Mouse (Mus musculus): ENCODE measurements at regions not wholly inside any gene's neighbourhood (a gene's known extent, or its start where the extent isn't known, plus 50 kb on each side); places are given as distances from the start of the nearest gene placed in this dataset.

GRCm38 (mm10) chr12:25451156-25451555, 354.2 kb upstream of the Id2 start:
- H3K27ac ChIP-seq (replicated peaks; ENCODE audit: low read depth, low read length): no peak overlapping the region
- WGBS: 89% methylated on average over 2 of the region's 2 CpGs
- ATAC-seq (ENCODE audit: low read depth): no peak

DNA sequence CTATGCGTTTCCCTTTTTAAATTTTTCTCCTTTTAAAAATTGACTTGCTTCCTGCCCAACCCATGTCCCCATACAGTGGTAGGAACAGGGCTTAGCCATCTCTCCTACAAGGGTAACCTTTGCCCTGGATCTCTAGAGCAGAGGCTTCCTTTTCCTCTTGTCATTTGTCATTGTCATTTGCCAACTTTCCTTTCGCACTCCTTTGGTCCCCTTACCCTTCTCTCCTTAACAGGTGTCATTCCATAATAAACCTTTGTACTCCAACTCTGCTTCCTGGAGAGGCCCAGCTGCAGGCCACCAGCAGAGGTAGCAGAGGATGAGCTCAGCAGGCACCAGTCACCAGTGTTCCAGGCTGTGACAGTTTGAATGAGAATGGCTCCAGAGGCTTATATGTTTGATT, 347.4 kb upstream of the Id2 start:
- Histone ChIP-seq H3K27me3 (replicated peaks; ENCODE audit: control insufficient read depth, insufficient read depth, low read length) (no peaks in the 10 kb centered on the region), H3K4me2 (ENCODE audit: low read depth, low read length) (no peak overlapping the region), H3K36me3 (ENCODE audit: control insufficient read depth, insufficient read depth, low read length) (no peaks in the 10 kb centered on the region), H3K27ac (replicated peaks; ENCODE audit: low read depth, low read length) (no peak overlapping the region), H3K4me3 (ENCODE audit: low read depth, low read length) (no peak overlapping the region), H3K9me3 (ENCODE audit: control insufficient read depth, low read length) (no peaks in the 10 kb centered on the region), H3K4me1 (ENCODE audit: control insufficient read depth, insufficient read depth, low read length) (no peaks in the 10 kb centered on the region; the same call in 1 of the 2 replicates), H3K9ac (ENCODE audit: low read depth, low read length) (no peak overlapping the region)
- ATAC-seq (ENCODE audit: low read depth) (no peak), DNase-seq (ENCODE audit: low spot score) (no peak)
- WGBS: 65% methylated on average over 2 of the region's 2 CpGs

More at GRCm38 (mm10) chr12:25451156-25451555, 354.2 kb upstream of the Id2 start:
- H3K36me3 ChIP-seq (ENCODE audit: control insufficient read depth, insufficient read depth, low read length): no peaks in the 10 kb centered on the region
- H3K4me3 ChIP-seq (ENCODE audit: low read depth, low read length): no peak overlapping the region
- no peaks in the 10 kb centered on the region for H3K27me3 ChIP-seq (replicated peaks; ENCODE audit: control insufficient read depth, insufficient read depth, low read length)
- DNase-seq (ENCODE audit: low spot score): no peak
- H3K4me2 ChIP-seq (ENCODE audit: low read depth, low read length): no peak overlapping the region
- no peak overlapping the region for H3K9ac ChIP-seq (ENCODE audit: low read depth, low read length)
- H3K9me3 ChIP-seq (ENCODE audit: control insufficient read depth, low read length): no peaks in the 10 kb centered on the region
- H3K4me1 ChIP-seq (ENCODE audit: control insufficient read depth, insufficient read depth, low read length): no peaks in the 10 kb centered on the region; the same call in 1 of the 2 replicates

GRCm38 (mm10) chr12:25439029-25439551, 342.1 kb upstream of the Id2 start:
- peaks cover 8% of the 10 kb centered on the region for H3K4me1 ChIP-seq (ENCODE audit: control insufficient read depth, insufficient read depth, low read length)
- H3K4me3 ChIP-seq (ENCODE audit: low read depth, low read length): no peak overlapping the region
- WGBS: 76% methylated on average over 7 of the region's 7 CpGs
- DNase-seq (ENCODE audit: low spot score) (no peak), ATAC-seq (ENCODE audit: low read depth) (no peak)
- no peaks in the 10 kb centered on the region for H3K9me3 ChIP-seq (ENCODE audit: control insufficient read depth, low read length)
- no peak overlapping the region for H3K27ac ChIP-seq (replicated peaks; ENCODE audit: low read depth, low read length)
- H3K36me3 ChIP-seq (ENCODE audit: control insufficient read depth, insufficient read depth, low read length): no peaks in the 10 kb centered on the region
- no peak overlapping the region for H3K4me2 ChIP-seq (ENCODE audit: low read depth, low read length)
- H3K9ac ChIP-seq (ENCODE audit: low read depth, low read length): no peak overlapping the region
- H3K27me3 ChIP-seq (replicated peaks; ENCODE audit: control insufficient read depth, insufficient read depth, low read length): no peaks in the 10 kb centered on the region

DNA sequence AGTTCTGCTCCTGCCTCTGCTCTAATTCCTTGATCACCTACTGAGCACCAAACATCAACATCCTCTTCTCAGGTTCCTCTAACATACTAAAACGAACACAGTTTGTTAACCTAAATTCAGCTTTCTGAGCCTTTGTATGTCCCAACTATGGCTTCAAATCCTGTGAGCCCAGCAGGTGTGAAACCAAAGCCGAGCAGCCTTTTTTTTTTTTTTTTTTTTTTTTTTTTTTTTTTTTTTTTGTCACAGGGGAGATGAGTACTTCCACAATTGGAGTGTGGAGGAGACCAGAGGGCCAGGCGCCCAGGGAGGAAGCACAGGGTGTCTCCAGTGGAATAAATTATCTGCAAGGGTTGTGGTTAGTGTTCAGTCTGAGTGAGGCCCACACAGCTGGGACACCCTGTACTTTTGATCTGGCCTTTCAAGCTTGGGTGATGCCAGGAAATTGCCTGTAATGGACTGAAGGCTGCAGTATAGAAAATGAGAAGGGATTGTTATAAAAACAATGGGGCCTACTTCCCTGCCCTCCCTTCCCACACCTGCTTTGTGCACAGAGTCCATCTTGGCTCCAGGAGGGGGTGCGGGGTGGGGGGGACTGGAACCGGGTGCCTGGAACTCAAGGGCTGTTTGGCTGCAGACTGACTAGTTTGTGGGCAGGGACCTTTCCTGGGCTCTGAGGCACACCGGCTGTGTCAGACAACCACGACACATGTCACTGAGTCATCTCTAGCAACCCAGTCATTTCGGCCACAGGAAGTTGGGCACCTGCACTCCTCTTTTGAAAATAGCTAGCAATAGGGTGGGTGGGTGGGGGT, 341.5 kb upstream of the Id2 start:
- Histone ChIP-seq H3K4me1 (ENCODE audit: control insufficient read depth, insufficient read depth, low read length) (peaks cover 8% of the 10 kb centered on the region), H3K9ac (ENCODE audit: low read depth, low read length) (no peak overlapping the region), H3K4me3 (ENCODE audit: low read depth, low read length) (no peak overlapping the region), H3K27me3 (replicated peaks; ENCODE audit: control insufficient read depth, insufficient read depth, low read length) (no peaks in the 10 kb centered on the region), H3K9me3 (ENCODE audit: control insufficient read depth, low read length) (no peaks in the 10 kb centered on the region), H3K36me3 (ENCODE audit: control insufficient read depth, insufficient read depth, low read length) (no peaks in the 10 kb centered on the region), H3K4me2 (ENCODE audit: low read depth, low read length) (no peak overlapping the region), H3K27ac (replicated peaks; ENCODE audit: low read depth, low read length) (no peak overlapping the region)
- WGBS: 53% methylated on average over 8 of the region's 8 CpGs
- DNase-seq (ENCODE audit: low spot score) (peak; percentile 31), ATAC-seq (ENCODE audit: low read depth) (peak; percentile 33; the same call in 1 of the 2 replicates)

DNA sequence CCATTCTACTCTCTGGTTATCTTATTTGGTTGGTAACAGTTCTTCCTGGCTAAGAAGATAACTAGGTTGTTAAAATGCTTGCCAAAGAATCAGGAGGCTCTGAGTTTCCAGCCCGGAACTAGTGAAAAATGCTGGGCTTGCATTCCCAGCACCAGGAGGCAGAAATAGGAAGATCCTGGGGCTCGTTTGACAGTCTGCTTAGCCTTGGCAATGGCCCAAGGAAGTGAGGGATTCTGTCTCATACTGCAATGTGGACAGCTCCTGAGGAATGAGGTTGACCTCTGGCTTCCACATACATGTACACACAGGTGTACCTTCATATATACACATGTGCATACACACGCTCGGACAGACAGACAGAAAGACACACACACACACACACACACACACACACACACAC, 340.6 kb upstream of the Id2 start:
- H3K27me3 ChIP-seq (replicated peaks; ENCODE audit: control insufficient read depth, insufficient read depth, low read length): no peaks in the 10 kb centered on the region
- DNase-seq (ENCODE audit: low spot score) (peak; percentile 66), ATAC-seq (ENCODE audit: low read depth) (no peak)
- H3K4me2 ChIP-seq (ENCODE audit: low read depth, low read length): no peak overlapping the region
- H3K4me3 ChIP-seq (ENCODE audit: low read depth, low read length): no peak overlapping the region
- no peak overlapping the region for H3K27ac ChIP-seq (replicated peaks; ENCODE audit: low read depth, low read length)
- H3K36me3 ChIP-seq (ENCODE audit: control insufficient read depth, insufficient read depth, low read length): no peaks in the 10 kb centered on the region
- H3K9ac ChIP-seq (ENCODE audit: low read depth, low read length): no peak overlapping the region
- H3K4me1 ChIP-seq (ENCODE audit: control insufficient read depth, insufficient read depth, low read length): peaks cover 8% of the 10 kb centered on the region
- 68% methylated on average over 4 of the region's 4 CpGs for WGBS
- no peaks in the 10 kb centered on the region for H3K9me3 ChIP-seq (ENCODE audit: control insufficient read depth, low read length)

DNA sequence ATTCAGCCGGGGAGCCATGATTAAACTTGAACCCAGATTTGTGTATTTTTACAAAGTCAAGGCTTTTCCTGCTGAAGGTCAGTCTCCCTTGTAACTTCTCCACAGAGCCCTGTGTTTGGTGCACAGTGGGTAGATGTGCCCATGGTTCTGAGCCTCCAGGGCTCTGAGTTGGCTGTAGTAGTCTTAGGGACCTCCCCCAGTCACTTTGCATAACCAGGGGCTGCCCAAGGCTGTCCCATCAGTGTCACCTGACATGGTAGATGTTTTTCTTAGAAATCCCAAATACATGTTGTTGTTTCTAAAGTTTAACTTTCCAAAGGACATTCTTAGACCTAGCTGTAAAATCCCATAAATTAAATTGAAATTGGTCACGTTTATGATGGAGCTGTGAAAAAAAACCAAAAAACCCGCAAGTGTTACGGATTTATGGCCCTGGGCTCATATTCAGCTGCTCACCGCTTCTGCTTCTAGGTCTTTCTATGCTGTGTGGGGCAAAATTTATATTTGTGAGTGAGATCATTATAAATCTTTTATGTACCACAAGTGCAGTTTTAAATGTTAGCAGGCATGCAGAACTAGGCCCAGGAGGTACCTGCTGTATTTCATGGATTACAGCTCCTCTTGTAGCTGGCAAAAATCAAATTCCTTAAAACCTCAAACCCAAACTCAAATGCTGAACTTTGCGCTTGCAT, 339.4 kb upstream of the Id2 start:
- no peak overlapping the region for H3K9ac ChIP-seq (ENCODE audit: low read depth, low read length)
- peaks cover 8% of the 10 kb centered on the region for H3K4me1 ChIP-seq (ENCODE audit: control insufficient read depth, insufficient read depth, low read length)
- H3K27ac ChIP-seq (replicated peaks; ENCODE audit: low read depth, low read length): no peak overlapping the region
- H3K4me2 ChIP-seq (ENCODE audit: low read depth, low read length): no peak overlapping the region
- WGBS: 64% methylated on average over 6 of the region's 6 CpGs
- H3K9me3 ChIP-seq (ENCODE audit: control insufficient read depth, low read length): no peaks in the 10 kb centered on the region
- no peak for ATAC-seq (ENCODE audit: low read depth)
- no peak overlapping the region for H3K4me3 ChIP-seq (ENCODE audit: low read depth, low read length)
- H3K27me3 ChIP-seq (replicated peaks; ENCODE audit: control insufficient read depth, insufficient read depth, low read length): no peaks in the 10 kb centered on the region
- no peaks in the 10 kb centered on the region for H3K36me3 ChIP-seq (ENCODE audit: control insufficient read depth, insufficient read depth, low read length)
- no peak for DNase-seq (ENCODE audit: low spot score)

GRCm38 (mm10) chr12:25432796-25433195, 335.9 kb upstream of the Id2 start:
- H3K36me3 ChIP-seq (ENCODE audit: control insufficient read depth, insufficient read depth, low read length): no peaks in the 10 kb centered on the region
- H3K27ac ChIP-seq (replicated peaks; ENCODE audit: low read depth, low read length): no peak overlapping the region
- H3K4me1 ChIP-seq (ENCODE audit: control insufficient read depth, insufficient read depth, low read length): peaks cover 13% of the 10 kb centered on the region
- H3K9me3 ChIP-seq (ENCODE audit: control insufficient read depth, low read length): no peaks in the 10 kb centered on the region
- DNase-seq (ENCODE audit: low spot score) (no peak), ATAC-seq (ENCODE audit: low read depth) (no peak)
- no peak overlapping the region for H3K9ac ChIP-seq (ENCODE audit: low read depth, low read length)
- whole genome bisulfite sequencing: 97% methylated on average over 6 of the region's 6 CpGs
- H3K27me3 ChIP-seq (replicated peaks; ENCODE audit: control insufficient read depth, insufficient read depth, low read length): no peaks in the 10 kb centered on the region
- no peak overlapping the region for H3K4me3 ChIP-seq (ENCODE audit: low read depth, low read length)
- no peak overlapping the region for H3K4me2 ChIP-seq (ENCODE audit: low read depth, low read length)

GRCm38 (mm10) chr12:25430911-25431310, 334.0 kb upstream of the Id2 start:
- Histone ChIP-seq H3K27ac (replicated peaks; ENCODE audit: low read depth, low read length) (no peak overlapping the region), H3K9ac (ENCODE audit: low read depth, low read length) (no peak overlapping the region), H3K4me3 (ENCODE audit: low read depth, low read length) (no peak overlapping the region), H3K4me2 (ENCODE audit: low read depth, low read length) (no peak overlapping the region), H3K9me3 (ENCODE audit: control insufficient read depth, low read length) (no peaks in the 10 kb centered on the region), H3K27me3 (replicated peaks; ENCODE audit: control insufficient read depth, insufficient read depth, low read length) (no peaks in the 10 kb centered on the region), H3K36me3 (ENCODE audit: control insufficient read depth, insufficient read depth, low read length) (no peaks in the 10 kb centered on the region), H3K4me1 (ENCODE audit: control insufficient read depth, insufficient read depth, low read length) (peaks cover 4% of the 10 kb centered on the region)
- DNase-seq (ENCODE audit: low spot score) (no peak), ATAC-seq (ENCODE audit: low read depth) (no peak)
- WGBS: 98% methylated on average over 4 of the region's 4 CpGs

All from embryonic facial prominence, embryonic 14.5 days (tissue).